Mouse (Mus musculus) intestine, embryonic 14.5 days (tissue): ENCODE data around the gene Angel2. TPM values are rescaled to one million over a fixed set of nuclear protein-coding genes. Genes with fewer than 3 reads are reported as not detected.

ENCODE experiments used
- ATAC-seq: fragments of 200-750 bp; cut with Nextera tagmentation; replicated peaks from 2 replicates; pipeline ENCODE4 v1.8.0; 2017; ENCODE audit warnings: low read depth, moderate number of reproducible peaks, moderate TSS enrichment, moderate library complexity; ENCODE audit not compliant: low FRiP score, low TSS enrichment
- DNase-seq: peaks from one replicate; pipeline ENCODE4 v3.0.0-alpha.2; 2018; ENCODE audit warnings: low spot score
- H3K27ac ChIP-seq: fragments of 300-500 bp; sonication (generic); 2 replicates; pipeline ENCODE4 v1.5.1; 2014; ENCODE audit warnings: low read depth, mild to moderate bottlenecking, control low read depth
- H3K27me3 ChIP-seq: fragments of 300-500 bp; sonication (generic); replicated peaks from 2 replicates; pipeline ENCODE4 v1.6.1; 2014; ENCODE audit warnings: low read length, control low read depth; ENCODE audit not compliant: control insufficient read depth, insufficient read depth
- H3K36me3 ChIP-seq: fragments of 300-500 bp; sonication (generic); 2 replicates; pipeline ENCODE4 v1.6.1; 2014; ENCODE audit warnings: low read length, control low read depth; ENCODE audit not compliant: control insufficient read depth, insufficient read depth
- H3K4me1 ChIP-seq: fragments of 300-500 bp; sonication (generic); replicated peaks from 2 replicates; pipeline ENCODE4 v1.6.1; 2014; ENCODE audit warnings: low read length, control low read depth, mixed read lengths; ENCODE audit not compliant: control insufficient read depth, insufficient read depth
- H3K4me2 ChIP-seq: fragments of 300-500 bp; sonication (generic); 2 replicates; pipeline ENCODE4 v1.6.1; 2014; ENCODE audit warnings: low read length
- H3K4me3 ChIP-seq: fragments of 300-500 bp; sonication (generic); 2 replicates; pipeline ENCODE4 v1.5.1; 2014; ENCODE audit warnings: low read depth, low read length, control low read depth, mixed read lengths
- H3K9ac ChIP-seq: fragments of 300-500 bp; sonication (generic); 2 replicates; pipeline ENCODE4 v1.6.1; 2014; ENCODE audit warnings: mild to moderate bottlenecking, low read length
- H3K9me3 ChIP-seq: fragments of 300-500 bp; sonication (generic); 2 replicates; pipeline ENCODE4 v1.6.1; 2016; ENCODE audit warnings: low read length, control low read depth; ENCODE audit not compliant: control insufficient read depth
- WGBS: fragments of 180-500 bp; shearing (Covaris S2); extraction: QIAGEN DNeasy Blood & Tissue Kit; methylation state at CpG from one replicate; pipeline ENCODE4 v1.1.7; 2014; 5-methylcytosine and 5-hydroxymethylcytosine counted together
- polyA plus RNA-seq: library from polyadenylated mRNA; unstranded; fragments of >200 nt; fragmentation: Nextera tagmentation; extraction: Ambion mirVana; gene quantifications from 2 replicates; pipeline ENCODE4 v1.2.1, GENCODE M21; 2014

The Angel2 gene
- polyA plus RNA-seq, 1 experiment from 2014 or later: 37.0 TPM

DNA sequence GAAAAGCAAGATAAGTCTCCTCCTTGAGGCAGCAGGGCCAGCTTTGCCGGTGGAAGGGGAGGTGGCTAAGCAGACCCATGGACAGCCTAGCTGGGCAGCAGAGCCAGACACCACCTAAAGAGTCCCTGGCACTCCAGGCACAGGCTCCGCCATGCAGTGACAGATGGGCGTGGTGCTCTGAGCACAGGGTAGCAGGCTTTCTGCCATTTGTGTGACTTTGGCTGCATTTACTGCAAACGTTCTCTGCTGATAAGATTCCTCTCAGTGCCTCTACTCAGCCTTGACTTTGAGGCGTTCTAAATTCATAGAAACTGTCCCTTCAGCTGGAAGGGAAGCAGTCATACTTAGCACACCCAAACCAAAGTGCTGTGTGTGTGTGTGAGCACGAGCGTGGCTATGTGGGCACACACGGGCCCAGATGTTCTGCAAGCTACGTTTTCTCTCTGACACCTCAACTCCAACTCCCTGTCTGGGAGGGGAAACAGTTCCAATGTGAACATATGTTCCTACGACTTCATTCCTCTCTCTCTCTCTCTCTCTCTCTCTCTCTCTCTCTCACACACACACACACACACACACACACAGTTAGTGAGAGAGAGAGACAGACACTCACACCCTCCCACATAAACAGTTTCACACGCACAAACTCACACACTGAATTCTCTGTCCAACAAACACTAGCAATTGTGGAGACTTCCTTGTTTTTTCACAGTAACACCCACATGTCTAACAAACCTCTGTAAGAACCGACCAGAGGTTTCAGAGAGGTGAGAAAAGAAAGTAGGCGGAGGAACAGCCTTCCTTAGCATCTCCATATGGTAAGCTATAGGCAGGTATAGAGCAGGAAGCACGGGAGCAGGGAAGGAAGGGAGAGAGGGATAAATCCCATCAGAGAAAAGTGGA lies 47.0 kb downstream of the Angel2 start:
- H3K4me2 ChIP-seq: no peak overlapping the region
- ATAC-seq: no peak
- H3K4me3 ChIP-seq: no peak overlapping the region
- H3K27me3 ChIP-seq: no peaks in the 10 kb centered on the region
- H3K4me1 ChIP-seq: peaks cover 11% of the 10 kb centered on the region
- no peak for DNase-seq
- no peak overlapping the region for H3K27ac ChIP-seq
- H3K9me3 ChIP-seq: no peaks in the 10 kb centered on the region
- WGBS: 80% methylated on average over 14 of the region's 14 CpGs
- peaks cover 89% of the 10 kb centered on the region for H3K36me3 ChIP-seq
- H3K9ac ChIP-seq: no peak overlapping the region

DNA sequence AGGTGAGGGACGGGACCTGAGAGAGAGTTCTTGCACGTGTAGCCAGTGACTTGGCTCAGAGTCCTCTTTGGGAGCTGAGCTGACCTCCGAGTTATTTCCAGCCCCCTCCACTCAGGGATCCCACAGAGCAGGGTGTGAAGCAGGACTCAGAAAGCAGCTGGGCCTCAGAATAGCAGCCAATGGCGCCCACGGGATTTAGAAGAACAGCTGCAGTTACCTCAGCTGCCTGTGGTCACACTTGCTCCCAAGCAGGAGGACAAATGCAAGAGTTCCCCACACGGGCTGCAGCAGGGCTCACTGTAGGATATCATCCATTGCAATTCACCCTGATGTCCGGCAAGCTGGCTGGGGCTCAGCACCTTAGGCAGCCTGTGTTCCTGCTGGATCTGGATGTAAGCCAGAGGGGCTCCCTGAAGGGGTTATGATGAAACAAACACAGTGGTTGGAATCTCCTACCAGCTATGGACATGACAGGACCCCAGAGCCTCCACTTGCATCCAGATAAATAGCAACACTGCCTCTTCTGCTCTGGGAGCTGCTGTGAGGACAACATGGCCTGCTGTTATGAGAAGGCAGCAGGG lies 47.8 kb downstream of the Angel2 start:
- H3K9me3 ChIP-seq: no peaks in the 10 kb centered on the region
- no peak overlapping the region for H3K4me3 ChIP-seq
- H3K4me1 ChIP-seq: peaks cover 18% of the 10 kb centered on the region
- H3K36me3 ChIP-seq: peaks cover 82% of the 10 kb centered on the region
- H3K27me3 ChIP-seq: no peaks in the 10 kb centered on the region
- ATAC-seq (no peak), DNase-seq (no peak)
- H3K4me2 ChIP-seq: no peak overlapping the region
- H3K27ac ChIP-seq: no peak overlapping the region
- no peak overlapping the region for H3K9ac ChIP-seq
- WGBS: 60% methylated on average over 7 of the region's 7 CpGs

DNA sequence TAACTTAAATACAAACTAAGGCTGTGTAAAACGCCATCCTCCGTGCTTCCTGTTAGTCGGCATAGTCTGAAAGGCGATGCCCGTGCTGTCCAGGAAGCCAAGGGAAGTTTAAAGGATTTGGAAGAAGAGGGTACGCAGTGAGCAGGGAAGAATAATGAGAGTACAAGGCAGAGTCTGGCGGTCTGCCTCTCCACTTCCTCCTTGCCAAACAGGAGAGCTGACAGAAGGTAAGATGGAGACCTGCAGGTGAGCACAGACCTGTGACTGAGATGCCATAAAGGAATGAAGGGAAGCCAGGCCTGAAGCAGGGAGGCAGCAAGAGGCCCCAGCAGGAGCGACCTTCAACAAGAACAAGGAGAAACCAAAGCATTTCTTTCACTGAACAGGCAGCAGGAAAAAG lies 49.3 kb downstream of the Angel2 start:
- no peak overlapping the region for H3K27ac ChIP-seq
- ATAC-seq (no peak), DNase-seq (no peak)
- no peaks in the 10 kb centered on the region for H3K27me3 ChIP-seq
- peaks cover 67% of the 10 kb centered on the region for H3K36me3 ChIP-seq
- H3K9me3 ChIP-seq: no peaks in the 10 kb centered on the region
- H3K9ac ChIP-seq: no peak overlapping the region
- peaks cover 21% of the 10 kb centered on the region for H3K4me1 ChIP-seq
- WGBS: 88% methylated on average over 8 of the region's 8 CpGs
- no peak overlapping the region for H3K4me3 ChIP-seq
- no peak overlapping the region for H3K4me2 ChIP-seq

DNA sequence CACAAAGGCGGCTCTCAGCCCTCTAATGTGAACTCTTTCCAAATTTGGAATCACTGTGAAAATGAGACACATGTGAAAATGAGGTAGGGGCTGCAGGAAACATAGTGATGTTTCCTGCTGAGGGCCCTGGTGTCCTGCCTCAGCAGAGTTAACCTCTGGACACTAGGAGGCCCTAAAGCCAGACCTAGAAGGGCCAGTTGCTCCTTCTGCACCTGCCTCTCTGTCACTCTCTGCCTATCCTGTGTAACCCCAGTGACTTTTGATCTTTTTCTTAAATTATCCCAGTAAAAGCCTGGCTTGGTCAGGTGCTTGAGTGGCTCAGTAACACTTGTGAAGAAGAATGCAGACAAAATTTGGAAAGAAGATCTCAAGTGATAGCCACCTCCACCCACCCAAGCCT lies 49.9 kb downstream of the Angel2 start:
- Histone ChIP-seq H3K4me1 (peaks cover 21% of the 10 kb centered on the region), H3K9me3 (no peaks in the 10 kb centered on the region), H3K36me3 (peaks cover 60% of the 10 kb centered on the region), H3K4me2 (no peak overlapping the region), H3K27me3 (no peaks in the 10 kb centered on the region), H3K9ac (no peak overlapping the region), H3K4me3 (no peak overlapping the region), H3K27ac (no peak overlapping the region)
- 88% methylated on average over 1 of the region's 1 CpGs for WGBS
- DNase-seq: no peak
- no peak for ATAC-seq

DNA sequence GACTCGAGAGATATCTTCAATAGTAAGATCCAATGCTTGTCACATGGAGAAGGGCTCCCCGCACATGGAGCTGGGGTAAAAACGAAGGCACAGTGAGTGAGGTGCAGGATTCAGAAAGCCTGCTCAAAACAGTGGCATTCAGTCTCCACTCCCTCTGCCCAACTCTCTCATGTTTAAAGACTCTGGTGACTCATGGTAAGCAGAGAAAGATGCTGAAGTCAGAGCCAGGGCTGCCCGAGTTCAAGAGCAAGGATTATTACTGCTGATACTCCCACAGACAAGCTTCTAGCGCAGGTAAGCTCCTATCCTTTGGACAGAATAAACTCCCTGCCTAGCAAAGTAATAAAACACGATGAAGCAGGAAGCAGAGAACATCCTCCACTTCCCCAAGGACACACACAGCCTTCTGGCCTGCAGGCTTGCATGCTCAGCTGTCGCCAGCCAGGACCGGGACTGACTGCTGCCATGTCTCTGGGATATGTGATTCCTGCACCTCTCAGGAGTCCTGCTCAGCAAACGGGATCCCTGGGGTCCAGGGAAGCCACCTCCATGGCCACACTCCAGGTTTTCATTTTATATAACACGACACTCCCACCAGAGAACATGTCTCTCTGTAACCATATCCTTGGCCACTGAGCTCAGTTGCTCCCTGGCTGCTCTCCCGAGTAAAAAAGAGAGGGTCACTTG lies 52.1 kb downstream of the Angel2 start:
- H3K36me3 ChIP-seq: peaks cover 41% of the 10 kb centered on the region
- DNase-seq (peak; percentile 57), ATAC-seq (no peak)
- WGBS: 31% methylated on average over 11 of the region's 11 CpGs
- H3K27ac ChIP-seq: no peak overlapping the region
- peak overlapping the region; percentile 72 for H3K4me3 ChIP-seq
- H3K4me1 ChIP-seq: peaks cover 21% of the 10 kb centered on the region
- H3K9me3 ChIP-seq: no peaks in the 10 kb centered on the region
- peak overlapping the region; percentile 54 for H3K9ac ChIP-seq
- H3K27me3 ChIP-seq: no peaks in the 10 kb centered on the region
- peak overlapping the region; percentile 97 for H3K4me2 ChIP-seq

DNA sequence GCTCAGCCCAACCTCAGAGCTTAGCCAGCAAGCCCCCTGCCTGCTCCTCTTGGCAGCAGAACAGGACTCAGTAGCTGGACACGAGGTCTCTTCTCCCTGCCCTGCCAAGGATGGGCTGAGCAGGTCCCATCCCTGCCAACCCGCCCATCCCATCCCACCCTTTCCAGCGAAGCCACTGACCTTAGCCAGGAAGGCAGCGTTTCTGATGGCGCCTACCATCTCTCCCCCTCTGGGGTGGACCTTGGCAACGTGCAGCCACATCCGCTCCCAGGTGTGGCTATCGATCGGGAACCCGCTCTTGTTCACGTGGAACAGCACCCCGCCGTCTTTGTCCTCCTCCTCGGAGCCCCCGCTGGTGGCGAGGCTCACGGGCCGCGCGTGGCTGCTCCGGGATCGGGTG lies 53.1 kb downstream of the Angel2 start:
- H3K27ac ChIP-seq: peak overlapping the region; percentile 93; the same call in 1 of the 2 replicates
- peak overlapping the region; percentile 97 for H3K4me2 ChIP-seq
- 0% methylated on average over 22 of the region's 22 CpGs for WGBS
- no peak for ATAC-seq
- H3K4me1 ChIP-seq: peaks cover 21% of the 10 kb centered on the region
- H3K36me3 ChIP-seq: peaks cover 31% of the 10 kb centered on the region
- H3K9ac ChIP-seq: peak overlapping the region; percentile 54
- H3K9me3 ChIP-seq: no peaks in the 10 kb centered on the region
- peak overlapping the region; percentile 72 for H3K4me3 ChIP-seq
- H3K27me3 ChIP-seq: no peaks in the 10 kb centered on the region
- DNase-seq: peak; percentile 79

DNA sequence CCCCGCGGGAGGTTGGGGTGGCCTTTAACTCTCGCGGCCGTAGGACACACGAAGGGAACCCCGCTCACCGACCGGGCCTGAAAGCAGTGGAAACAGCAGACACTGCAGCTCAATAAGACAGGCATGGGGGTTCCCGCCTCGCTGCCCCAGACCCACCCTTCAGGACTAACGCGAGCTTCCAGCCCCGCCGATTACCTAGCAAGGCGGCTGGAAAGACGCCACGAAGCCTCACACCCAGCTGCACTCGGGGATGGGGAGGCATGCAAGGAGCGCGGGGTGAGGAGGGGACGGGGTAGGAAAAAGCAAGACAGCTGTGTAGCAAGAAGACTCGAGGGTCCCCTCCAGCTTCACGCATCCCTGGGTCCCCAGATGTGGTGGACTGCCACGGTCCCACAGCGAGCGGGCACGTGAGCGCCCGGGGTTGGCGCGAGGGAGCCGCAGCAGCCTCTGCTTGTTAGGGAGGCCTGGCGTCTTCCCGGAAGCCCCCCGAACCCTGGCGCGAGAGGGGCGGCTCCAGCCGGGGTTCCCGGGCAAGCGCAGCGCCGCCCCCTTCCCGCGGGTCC lies 53.7 kb downstream of the Angel2 start:
- 1% methylated on average over 44 of the region's 46 CpGs for WGBS
- H3K9me3 ChIP-seq: no peaks in the 10 kb centered on the region
- peak overlapping the region; percentile 54 for H3K9ac ChIP-seq
- DNase-seq (peak; percentile 88), ATAC-seq (peak; percentile 75)
- H3K4me1 ChIP-seq: peaks cover 21% of the 10 kb centered on the region
- peaks cover 26% of the 10 kb centered on the region for H3K36me3 ChIP-seq
- peak overlapping the region; percentile 97 for H3K4me2 ChIP-seq
- H3K27ac ChIP-seq: peak overlapping the region; percentile 93
- H3K27me3 ChIP-seq: no peaks in the 10 kb centered on the region
- H3K4me3 ChIP-seq: peak overlapping the region; percentile 72

DNA sequence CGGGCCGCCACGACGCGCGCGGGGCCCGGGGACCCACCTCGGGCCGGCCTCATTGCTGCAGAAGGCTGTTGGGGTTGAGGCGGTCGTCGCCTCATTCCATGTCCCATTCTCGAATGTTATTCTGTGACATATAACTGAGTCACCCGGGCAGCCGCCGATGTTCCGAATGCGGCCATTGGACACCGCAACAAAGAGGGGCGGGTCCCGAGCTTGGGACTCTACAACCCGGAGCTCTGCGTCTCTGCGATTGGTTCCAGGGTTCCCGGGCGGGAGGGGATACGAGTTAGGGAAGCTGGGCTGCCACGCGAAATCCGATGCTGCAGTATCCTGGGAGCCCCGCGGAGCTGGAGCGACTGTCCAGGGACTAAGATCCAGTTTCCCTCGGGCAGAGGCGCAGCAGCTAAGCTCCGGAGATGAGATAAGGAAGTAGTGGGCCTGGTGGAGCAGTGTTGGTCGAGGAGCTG lies 54.2 kb downstream of the Angel2 start, which contains the start of gene Vash2:
Vash2 (minus strand) TSS at position 197 of the 464 bp plus-strand sequence.
- Histone ChIP-seq H3K4me1 (peaks cover 21% of the 10 kb centered on the region), H3K9ac (peak within 1 kb of the TSS; percentile 54), H3K36me3 (peaks cover 21% of the 10 kb centered on the region), H3K27ac (peak within 1 kb of the TSS; percentile 93), H3K27me3 (no peaks in the 10 kb centered on the region), H3K9me3 (no peaks in the 10 kb centered on the region), H3K4me2 (peak within 1 kb of the TSS; percentile 97), H3K4me3 (peak within 1 kb of the TSS; percentile 72)
- DNase-seq (peak; percentile 91), ATAC-seq (peak; percentile 98)
- under 1% methylated on average over 38 of the region's 38 CpGs for WGBS
